Mouse (Mus musculus): ENCODE data around the gene Olfr1217.
"Not testable (repeated sequence)": the region's sequence is repeated elsewhere in the genome, so short reads cannot be mapped to it uniquely, and the experiment has no call there.

Gene Olfr1217

DNA sequence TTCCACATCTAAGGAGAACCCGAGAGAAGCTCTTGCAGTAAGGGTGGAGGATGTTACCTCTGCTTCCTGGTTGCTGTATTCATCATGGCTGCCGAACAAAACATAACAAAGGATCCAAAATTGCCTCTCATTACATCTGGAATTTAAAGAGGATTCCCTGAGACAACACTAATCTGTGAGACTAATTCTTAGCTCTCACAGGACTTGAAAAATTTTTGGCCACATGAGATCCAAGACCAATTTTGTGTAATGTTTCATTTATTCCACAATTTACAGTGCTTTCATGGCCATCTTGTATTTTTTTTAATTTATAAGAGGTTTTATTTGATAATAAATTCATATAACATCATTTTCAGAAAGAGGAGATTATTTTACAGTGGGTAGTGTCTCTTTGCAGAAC, at the start of gene Olfr1217:
TSS of gene Olfr1217 (minus strand) at position 101 of the 400 bp plus-strand sequence.
- DNase-seq (ENCODE audit: low spot score), result no peak

DNA sequence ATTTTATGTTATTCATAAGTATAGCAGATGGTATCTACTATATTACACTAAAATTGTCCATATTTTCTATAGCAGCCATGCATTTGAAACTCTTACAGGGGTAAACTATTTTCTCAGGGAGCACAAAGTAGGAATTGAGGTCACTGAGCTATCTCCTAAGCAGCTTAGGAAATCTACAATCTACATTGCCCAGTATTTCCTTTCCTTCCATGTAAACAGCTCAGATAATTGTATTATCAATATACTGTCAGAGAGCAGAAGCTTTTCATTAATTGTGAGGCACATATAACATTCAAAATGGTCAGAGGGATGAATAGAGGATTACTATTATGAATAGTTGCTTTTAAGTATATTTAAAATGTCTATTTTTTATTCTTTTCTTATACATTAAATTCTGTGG, 49.6 kb upstream of the Olfr1217 start:
- DNase-seq (ENCODE audit: low spot score), result no peak

DNA sequence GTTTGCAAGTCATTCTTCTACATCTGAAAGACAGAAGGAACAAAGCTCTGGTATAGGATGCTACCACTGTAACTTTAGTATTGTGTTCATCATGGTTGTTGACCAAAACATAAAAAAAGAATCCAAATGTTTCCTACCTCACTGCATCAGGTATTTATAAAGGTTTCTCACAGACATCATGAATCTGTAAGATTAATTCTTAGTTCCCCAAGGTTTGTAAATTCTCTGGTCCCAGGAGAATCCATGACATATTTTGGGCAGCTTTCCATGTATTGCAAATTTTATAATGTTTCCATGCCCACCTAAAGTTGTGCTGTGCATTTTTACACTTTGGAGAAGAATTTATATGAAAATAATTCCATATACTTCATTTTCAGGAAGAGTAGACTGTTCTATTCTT, 29.2 kb upstream of the Olfr1217 start, which contains the start of gene Olfr1218:
TSS of gene Olfr1218 (minus strand) at position 101 of the 400 bp plus-strand sequence.
- no peak for DNase-seq (ENCODE audit: low spot score)

DNA sequence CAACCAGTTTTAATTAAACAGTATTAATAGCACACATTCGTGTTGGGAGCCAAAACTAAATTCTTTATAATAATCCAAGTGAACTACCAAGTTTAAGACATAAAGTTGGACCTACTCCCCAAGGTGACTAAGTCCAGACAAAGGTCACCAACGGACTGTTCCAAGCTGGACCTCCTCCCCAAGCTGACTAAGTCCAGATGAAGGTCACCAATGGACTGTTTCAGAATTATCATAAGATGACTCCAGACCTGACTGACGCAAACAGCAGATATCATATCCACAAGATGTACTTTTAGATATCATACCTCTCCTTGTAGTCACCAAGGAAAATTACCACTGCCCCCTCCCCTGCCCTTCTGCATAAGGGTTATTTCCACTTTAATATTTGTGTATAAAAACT, 10.4 kb downstream of the Olfr1217 start:
- not testable (repeated sequence) for DNase-seq (ENCODE audit: low spot score)

DNA sequence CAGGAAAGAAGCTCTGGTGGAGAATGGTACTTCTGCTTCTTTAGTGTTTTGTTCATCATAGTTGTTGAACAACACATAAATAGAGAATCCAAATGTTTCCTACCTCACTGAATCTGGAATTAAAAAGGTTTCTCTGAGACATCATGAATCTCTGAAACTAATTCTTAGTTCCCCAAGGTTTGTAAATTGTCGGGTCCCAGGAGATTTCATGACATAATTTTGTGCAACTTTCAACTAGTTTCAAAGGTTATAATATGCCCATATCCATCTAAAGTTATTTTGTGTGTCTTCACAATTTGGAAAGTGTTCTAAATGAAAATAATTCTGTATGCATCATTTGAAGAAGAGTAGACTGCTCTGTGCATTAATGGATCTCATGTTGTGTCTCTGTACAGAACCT, 13.6 kb downstream of the Olfr1217 start, which contains the start of gene Olfr1216:
TSS of gene Olfr1216 (minus strand) at position 101 of the 400 bp plus-strand sequence.
- no peak for DNase-seq (ENCODE audit: low spot score)

DNA sequence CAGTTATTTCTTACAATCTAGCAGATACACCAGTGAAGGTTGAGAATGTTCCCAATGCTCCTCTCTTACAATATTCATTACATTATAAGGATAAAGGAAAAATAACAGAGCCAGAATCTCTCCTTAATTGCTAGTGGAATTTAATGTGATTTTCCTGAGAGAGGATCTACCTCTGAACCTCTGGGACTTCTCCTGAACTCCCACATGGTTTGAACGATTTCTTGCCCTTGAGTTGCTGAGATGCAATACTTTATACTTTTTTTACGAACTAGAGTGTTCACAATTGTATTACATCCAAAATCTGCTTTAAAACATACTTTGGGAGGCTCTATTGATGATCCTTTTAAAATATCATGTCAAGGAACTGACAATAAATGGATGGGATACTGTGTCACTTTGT, 25.0 kb downstream of the Olfr1217 start, which contains the start of gene Olfr1215:
TSS of gene Olfr1215 (minus strand) at position 101 of the 400 bp plus-strand sequence.
- DNase-seq (ENCODE audit: low spot score), result no peak

DNA sequence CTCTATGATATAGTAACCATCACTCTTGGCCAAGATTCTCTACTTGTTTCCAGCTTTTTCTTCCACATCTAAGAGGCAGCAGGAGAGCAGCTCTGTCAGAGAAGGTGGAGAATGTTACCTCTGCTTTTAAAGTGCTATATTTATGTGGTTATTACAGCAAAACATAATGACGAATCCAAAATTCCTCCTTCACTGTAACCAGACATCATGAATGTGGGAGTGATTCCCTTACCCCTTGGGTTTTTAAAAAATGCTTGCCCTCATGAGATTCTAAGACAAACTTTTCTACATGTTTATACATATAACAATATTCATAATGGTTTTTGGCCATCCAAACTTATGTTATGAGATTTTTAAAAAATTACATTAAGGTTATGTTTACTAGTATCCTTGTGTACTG, 39.3 kb downstream of the Olfr1217 start, which contains the start of gene Olfr1214:
TSS of gene Olfr1214 (minus strand) at position 101 of the 400 bp plus-strand sequence.
- DNase-seq (ENCODE audit: low spot score), result no peak

DNA sequence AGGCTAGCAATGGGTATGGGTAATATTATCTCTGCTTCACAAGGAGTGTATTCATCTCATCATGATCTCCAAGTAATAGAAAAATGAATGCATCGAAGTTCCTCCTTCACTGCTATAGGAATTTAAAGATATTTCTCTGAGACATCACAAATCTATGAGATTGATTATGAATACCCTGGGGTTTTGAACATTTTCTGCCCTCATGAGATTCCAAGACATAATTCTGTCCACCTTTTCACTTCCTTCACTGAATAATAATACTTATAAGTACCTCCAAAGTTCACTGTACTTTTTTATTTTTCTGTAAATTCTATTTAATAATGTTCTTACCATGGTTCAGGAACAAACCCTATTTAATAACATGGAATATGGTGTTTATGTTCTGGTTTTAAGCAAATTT, 51.7 kb downstream of the Olfr1217 start, which contains the start of gene Gm13762:
TSS of gene Gm13762 (minus strand) at position 101 of the 400 bp plus-strand sequence.
- DNase-seq (ENCODE audit: low spot score), result no peak
